Mouse (Mus musculus): ENCODE results near the gene Mum1.
A peak's percentile ranks its signal among the peaks of the same experiment; 100 is the strongest.

Mum1 gene

GRCm38 (mm10) chr10:80273847-80274246 is 47.6 kb downstream of the Mum1 start:
- no peak for DNase-seq

- DNase-seq, result no peak
Observed at GRCm38 (mm10) chr10:80276238-80276637, 50.0 kb downstream of the Mum1 start.

DNA sequence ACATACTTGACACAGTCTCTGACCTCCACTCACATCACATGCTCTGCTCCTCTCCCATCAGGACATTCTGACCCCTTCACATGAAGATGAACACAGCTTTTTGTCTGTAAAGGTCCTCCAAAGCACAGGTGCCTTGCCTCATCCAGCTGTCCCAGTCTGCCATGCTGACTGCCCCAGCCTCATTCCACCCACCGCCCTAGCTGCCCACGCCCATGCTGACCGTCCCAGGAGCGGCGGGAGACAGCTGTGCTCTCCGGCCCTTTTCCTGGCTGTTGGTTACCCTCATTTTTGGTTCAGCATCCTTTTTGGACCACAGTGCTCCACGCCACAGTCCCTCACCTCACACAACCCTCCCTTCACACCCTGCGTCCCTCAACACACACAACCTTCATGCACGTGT is 52.2 kb downstream of the Mum1 start:
- DNase-seq, result no peak

- no peak for DNase-seq
Observed at GRCm38 (mm10) chr10:80279273-80279672, 53.0 kb downstream of the Mum1 start.

DNA sequence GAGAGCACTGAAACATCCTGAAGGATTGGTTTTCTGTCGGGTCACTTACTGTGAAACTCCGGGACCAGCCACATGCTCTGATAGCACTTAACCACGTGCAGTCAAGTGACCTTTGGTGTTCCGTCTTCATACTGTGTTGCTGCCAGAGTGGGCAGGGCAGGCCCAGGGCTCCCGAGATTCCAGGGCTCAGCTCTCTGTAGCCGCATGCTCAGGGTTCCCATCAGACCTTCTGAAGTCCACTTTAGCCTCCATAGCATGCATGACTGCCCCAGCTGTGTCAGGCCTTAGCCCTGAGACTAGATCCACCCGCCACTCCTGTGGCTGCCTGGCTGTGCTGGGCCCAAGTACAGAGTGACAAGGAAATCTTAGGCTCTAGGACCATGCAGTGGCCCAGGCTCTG is 55.1 kb downstream of the Mum1 start:
- DNase-seq, result peak; percentile 87 to 94

DNA sequence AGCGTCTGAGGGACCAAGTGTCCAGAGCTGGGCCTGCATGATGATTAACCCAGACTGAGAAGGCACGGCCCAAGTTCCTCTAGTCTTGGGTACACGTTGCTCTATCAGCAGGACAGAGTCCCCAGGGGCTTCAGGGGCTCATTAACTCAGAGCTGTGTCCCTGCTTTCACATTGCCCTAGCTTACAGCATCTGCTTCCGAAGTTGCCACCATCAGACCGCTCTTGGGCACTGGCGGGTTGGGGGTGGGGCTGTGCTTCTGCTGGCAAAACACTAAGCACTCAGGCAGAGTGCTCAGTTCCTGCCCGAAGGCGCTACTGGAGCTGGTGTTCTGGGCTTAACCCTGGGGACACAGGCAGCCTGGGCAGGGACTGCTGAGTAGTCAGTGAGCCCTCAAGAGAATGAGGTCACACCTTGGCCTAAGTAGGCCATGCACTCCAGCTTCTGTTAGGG is 55.7 kb downstream of the Mum1 start:
- peak; percentile 81 to 84 for DNase-seq

- DNase-seq, result no peak
Observed at GRCm38 (mm10) chr10:80282481-80283441, 56.5 kb downstream of the Mum1 start.

GRCm38 (mm10) chr10:80285222-80286070 is 59.2 kb downstream of the Mum1 start:
- no peak for DNase-seq

- DNase-seq, result no peak
Observed at GRCm38 (mm10) chr10:80288097-80288496, 61.9 kb downstream of the Mum1 start.

GRCm38 (mm10) chr10:80288657-80289056 is 62.4 kb downstream of the Mum1 start:
- peak in 1 of 2 experiments; percentile 39 for DNase-seq

GRCm38 (mm10) chr10:80292251-80293146 is 66.3 kb downstream of the Mum1 start, which contains the start of gene Rps15:
TSS of gene Rps15 (plus strand) at chr10:80292453.
- peak; percentile 96 to 97 for DNase-seq

DNA sequence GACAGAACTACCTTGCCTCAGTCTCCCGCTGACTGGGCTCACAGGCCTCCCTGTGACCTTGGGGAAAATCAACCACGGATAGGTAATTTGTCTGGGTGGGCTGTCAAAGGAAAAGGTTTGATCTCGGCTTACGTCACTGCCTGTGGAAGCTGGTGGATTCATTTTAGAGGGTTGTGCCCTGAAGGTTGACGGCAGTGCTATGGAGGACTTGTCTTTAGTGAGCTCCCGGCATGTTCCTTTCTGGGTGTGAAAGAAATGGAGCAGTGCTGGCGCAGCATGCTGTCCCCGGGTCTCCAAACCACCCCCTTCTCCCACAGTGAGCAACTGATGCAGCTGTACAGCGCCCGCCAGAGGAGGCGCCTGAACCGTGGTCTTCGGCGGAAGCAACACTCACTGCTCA is 67.1 kb downstream of the Mum1 start:
- no peak for DNase-seq
